Mouse (Mus musculus): ENCODE results near the gene Bmt2.

Bmt2 gene

GRCm38 (mm10) chr6:13677818-13678282 is at the start of gene Bmt2:
TSS of gene Bmt2 (minus strand) at chr6:13677966.
- DNase-seq (ENCODE audit: low read depth in 1 of 2, low spot score in 2 of 2), result peak; percentile 95 to 96

GRCm38 (mm10) chr6:13722166-13722565 is 44.4 kb upstream of the Bmt2 start:
- no peak for DNase-seq (ENCODE audit: low read depth in 1 of 2, low spot score in 2 of 2)

- no peak for DNase-seq (ENCODE audit: low read depth in 1 of 2, low spot score in 2 of 2)
These were observed 37.1 kb upstream of the Bmt2 start for GRCm38 (mm10) chr6:13714867-13715266.

- DNase-seq (ENCODE audit: low read depth in 1 of 2, low spot score in 2 of 2), result no peak
These were observed 19.1 kb upstream of the Bmt2 start for GRCm38 (mm10) chr6:13696882-13697281.

GRCm38 (mm10) chr6:13695103-13695845 is 17.5 kb upstream of the Bmt2 start:
- no peak for DNase-seq (ENCODE audit: low read depth in 1 of 2, low spot score in 2 of 2)

- DNase-seq (ENCODE audit: low read depth in 1 of 2, low spot score in 2 of 2), result no peak
These were observed 14.0 kb upstream of the Bmt2 start for GRCm38 (mm10) chr6:13691657-13692294.

- no peak for DNase-seq (ENCODE audit: low read depth in 1 of 2, low spot score in 2 of 2)
These were observed 12.6 kb upstream of the Bmt2 start for GRCm38 (mm10) chr6:13690398-13690797.

- DNase-seq (ENCODE audit: low read depth in 1 of 2, low spot score in 2 of 2), result no peak
These were observed 6.3 kb upstream of the Bmt2 start for GRCm38 (mm10) chr6:13683929-13684595.

- no peak for DNase-seq (ENCODE audit: low read depth in 1 of 2, low spot score in 2 of 2)
These were observed 583 bp upstream of the Bmt2 start for GRCm38 (mm10) chr6:13678349-13678748.

GRCm38 (mm10) chr6:13677141-13677761 is 515 bp downstream of the Bmt2 start:
- peak in 1 of 2 experiments; percentile 17 for DNase-seq (ENCODE audit: low read depth in 1 of 2, low spot score in 2 of 2)

- DNase-seq (ENCODE audit: low read depth in 1 of 2, low spot score in 2 of 2), result no peak
These were observed 1.6 kb downstream of the Bmt2 start for GRCm38 (mm10) chr6:13676196-13676595.

GRCm38 (mm10) chr6:13674600-13675305 is 3.0 kb downstream of the Bmt2 start:
- no peak for DNase-seq (ENCODE audit: low read depth in 1 of 2, low spot score in 2 of 2)

GRCm38 (mm10) chr6:13665646-13666045 is 12.1 kb downstream of the Bmt2 start:
- DNase-seq (ENCODE audit: low read depth in 1 of 2, low spot score in 2 of 2), result no peak

GRCm38 (mm10) chr6:13658016-13658415 is 19.8 kb downstream of the Bmt2 start:
- no peak for DNase-seq (ENCODE audit: low read depth in 1 of 2, low spot score in 2 of 2)

GRCm38 (mm10) chr6:13654081-13654480 is 23.7 kb downstream of the Bmt2 start:
- no peak for DNase-seq (ENCODE audit: low read depth in 1 of 2, low spot score in 2 of 2)

- DNase-seq (ENCODE audit: low read depth in 1 of 2, low spot score in 2 of 2), result no peak
These were observed 25.5 kb downstream of the Bmt2 start for GRCm38 (mm10) chr6:13652284-13652683.

- no peak for DNase-seq (ENCODE audit: low read depth in 1 of 2, low spot score in 2 of 2)
These were observed 26.9 kb downstream of the Bmt2 start for GRCm38 (mm10) chr6:13650854-13651253.

GRCm38 (mm10) chr6:13648305-13648704 is 29.5 kb downstream of the Bmt2 start:
- DNase-seq (ENCODE audit: low read depth in 1 of 2, low spot score in 2 of 2), result no peak

- DNase-seq (ENCODE audit: low read depth in 1 of 2, low spot score in 2 of 2), result no peak
These were observed 41.2 kb downstream of the Bmt2 start for GRCm38 (mm10) chr6:13636582-13636989.

- no peak for DNase-seq (ENCODE audit: low read depth in 1 of 2, low spot score in 2 of 2)
These were observed 45.2 kb downstream of the Bmt2 start for GRCm38 (mm10) chr6:13632571-13632970.

- no peak for DNase-seq (ENCODE audit: low read depth in 1 of 2, low spot score in 2 of 2)
These were observed 47.2 kb downstream of the Bmt2 start for GRCm38 (mm10) chr6:13630607-13631006.
